Mouse (Mus musculus) ES-E14 (cell line): Measurements from ENCODE around the gene Zbtb43. TPM values are rescaled to one million over a fixed set of nuclear protein-coding genes. Genes with fewer than 3 reads are reported as not detected.
A peak's percentile ranks its signal among the peaks of the same experiment; 100 is the strongest.

Experiments
- DNase-seq: peaks from one replicate; pipeline ENCODE4 v3.0.0-alpha.2; 2013; ENCODE audit warnings: low read depth, low spot score
- H3K27ac ChIP-seq: 2 replicates; pipeline ENCODE4 v1.5.1; 2012; ENCODE audit warnings: low read depth, mild to moderate bottlenecking, low read length, moderate library complexity, mixed read lengths; ENCODE audit not compliant: poor library complexity, insufficient read depth, severe bottlenecking
- H3K36me3 ChIP-seq: 2 replicates; pipeline ENCODE4 v1.6.1; 2012; ENCODE audit warnings: mild to moderate bottlenecking, low read length, moderate library complexity, mixed read lengths; ENCODE audit not compliant: control insufficient read depth, poor library complexity, insufficient read depth, severe bottlenecking
- H3K4me1 ChIP-seq, 2 experiments: fragments of 150-350 bp in 1 of 2; sonication (generic) in 1 of 2; 2 replicates each; pipeline ENCODE4 v1.6.1; 2012; ENCODE audit warnings: low read length in 2 of 2, mild to moderate bottlenecking in 1 of 2, mixed read lengths in 1 of 2; ENCODE audit not compliant: control insufficient read depth in 2 of 2, insufficient read depth in 2 of 2, poor library complexity in 1 of 2
- H3K4me3 ChIP-seq, 2 experiments: fragments of 150-350 bp in 1 of 2; sonication (generic) in 1 of 2; 2 replicates each; pipeline ENCODE4 v1.5.1; 2012; ENCODE audit warnings: low read length in 2 of 2, low read depth in 1 of 2, mild to moderate bottlenecking in 1 of 2, mixed read lengths in 1 of 2; ENCODE audit not compliant: insufficient read depth in 1 of 2, poor library complexity in 1 of 2, severe bottlenecking in 1 of 2
- H3K9ac ChIP-seq: 2 replicates; pipeline ENCODE4 v1.6.1; 2012; ENCODE audit warnings: low read depth, mild to moderate bottlenecking, low read length, mixed read lengths; ENCODE audit not compliant: poor library complexity, insufficient read depth, severe bottlenecking
- H3K9me3 ChIP-seq: fragments of 150-350 bp; sonication (generic); 2 replicates; pipeline ENCODE4 v1.6.1; 2012; ENCODE audit warnings: low read depth, mild to moderate bottlenecking, low read length; ENCODE audit not compliant: control insufficient read depth, insufficient read depth
- CHD2 ChIP-seq: IDR thresholded peaks from 2 replicates; pipeline ENCODE4 v1.6.1; 2014; ENCODE audit warnings: mild to moderate bottlenecking, low read depth, low read length, inconsistent platforms
- HCFC1 ChIP-seq: IDR thresholded peaks from 2 replicates; pipeline ENCODE4 v1.6.1; 2012; ENCODE audit warnings: low read length, inconsistent platforms, borderline replicate concordance; ENCODE audit not compliant: insufficient read depth
- MAFK ChIP-seq: IDR thresholded peaks from 2 replicates; pipeline ENCODE4 v1.6.1; 2014; ENCODE audit warnings: mild to moderate bottlenecking, low read depth, low read length, inconsistent platforms; ENCODE audit not compliant: insufficient read depth
- ZC3H11A ChIP-seq: IDR thresholded peaks from 2 replicates; pipeline ENCODE4 v1.6.1; 2012; ENCODE audit warnings: low read depth, mild to moderate bottlenecking, inconsistent platforms, low read length, borderline replicate concordance
- ZNF384 ChIP-seq: IDR thresholded peaks from 2 replicates; pipeline ENCODE4 v1.6.1; 2012; ENCODE audit warnings: low read depth, low read length, inconsistent platforms
- in situ Hi-C, 2 experiments: fragments of 600-800 bp; cut with MboI; formaldehyde crosslinking; loops; one replicate each; pipeline ENCODE4 v1.15.1; 2025; ENCODE audit warnings: low sequenced_read_pairs in 2 of 2, inconsistent platforms in 1 of 2; ENCODE audit not compliant: unreplicated experiment in 2 of 2
- total RNA-seq: library from RNA; depleted of rRNA; stranded (reverse); fragments of 300-350 nt; gene quantifications from 2 replicates; pipeline ENCODE4 v1.2.3, GENCODE M21; 2012

The Zbtb43 gene
- total RNA-seq, 1 experiment = 31.3 TPM

DNA sequence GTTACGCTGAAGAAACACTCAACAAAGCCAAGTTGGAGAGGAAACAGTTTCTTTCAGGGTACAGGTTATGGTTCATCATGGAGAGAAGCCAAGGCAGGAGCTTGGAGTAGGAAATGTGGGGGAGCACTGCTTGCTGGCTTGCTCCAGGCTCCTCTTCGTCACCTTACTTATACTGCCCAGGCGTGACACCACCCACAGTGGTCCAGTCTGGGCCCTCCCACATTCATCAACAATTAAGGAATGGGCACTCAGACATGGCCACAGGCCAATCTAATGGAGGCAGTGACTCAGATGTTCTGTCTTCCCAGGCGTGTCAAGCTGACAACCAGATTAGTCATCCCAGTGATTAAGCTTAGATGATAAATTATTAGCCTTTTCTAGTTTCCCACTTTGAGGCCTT, 29.9 kb upstream of the Zbtb43 start:
- Histone ChIP-seq H3K9me3 (no peaks in the 10 kb centered on the region), H3K36me3 (no peaks in the 10 kb centered on the region), H3K4me1 (peaks cover 0 to 2% of the 10 kb centered on the region in 2 experiments; a peak in 1 of 4 replicates), H3K9ac (no peak overlapping the region), H3K4me3 (no peak overlapping the region), H3K27ac (no peak overlapping the region)
- TF ChIP-seq ZNF384 (no peak), CHD2 (no peak), ZC3H11A (no peak), MAFK (no peak), HCFC1 (no peak)
- no peak for DNase-seq
- in situ Hi-C loops = no loop called here

DNA sequence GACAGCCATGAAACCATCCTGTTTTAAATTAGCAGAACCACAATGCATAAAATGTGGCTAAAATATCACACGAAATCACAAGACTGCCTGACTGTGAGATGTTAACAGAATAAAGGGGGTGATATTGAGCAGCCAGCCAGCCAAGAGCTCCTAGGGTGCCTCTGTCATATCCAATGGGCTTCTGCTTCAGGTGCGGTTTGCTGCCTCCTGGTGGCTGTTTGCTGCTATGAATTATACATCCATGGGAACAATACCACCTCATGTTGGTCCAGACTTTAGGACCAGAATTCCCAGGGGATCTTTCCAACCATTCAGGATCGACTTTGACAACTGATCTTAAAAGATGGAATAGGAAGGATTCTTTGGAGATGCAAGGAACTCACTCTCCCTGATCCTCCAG, 27.3 kb upstream of the Zbtb43 start:
- in situ Hi-C loops = no loop called here
- no peak for TF ChIP-seq HCFC1
- peak; percentile 52 for TF ChIP-seq ZC3H11A
- TF ChIP-seq ZNF384 = no peak
- no peak for TF ChIP-seq CHD2
- no peak for TF ChIP-seq MAFK

DNA sequence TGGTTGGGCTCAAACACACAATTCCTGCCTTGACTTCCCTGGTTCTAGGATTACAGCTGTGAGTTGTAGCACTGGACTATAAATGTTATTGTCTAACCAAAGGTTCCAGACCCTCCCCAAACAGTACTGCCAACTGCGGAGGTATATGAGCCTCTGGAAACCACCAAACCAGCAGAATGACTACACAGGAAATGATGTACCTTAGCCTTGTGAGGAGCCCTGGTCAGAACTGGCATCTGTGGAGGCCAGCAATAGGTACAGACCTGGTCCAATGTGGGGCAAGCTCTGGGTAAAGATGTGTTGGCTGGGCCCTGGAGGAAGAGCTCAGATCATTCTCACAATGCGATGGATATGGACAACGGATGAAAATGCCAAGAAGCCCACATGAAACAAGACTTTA, 23.7 kb upstream of the Zbtb43 start:
- Histone ChIP-seq H3K4me3 (no peak overlapping the region), H3K4me1 (peaks cover 0 to 4% of the 10 kb centered on the region in 2 experiments; a peak in 2 of 4 replicates), H3K9me3 (no peaks in the 10 kb centered on the region), H3K9ac (no peak overlapping the region), H3K27ac (no peak overlapping the region), H3K36me3 (no peaks in the 10 kb centered on the region)
- no peak for TF ChIP-seq ZNF384
- TF ChIP-seq CHD2 = no peak
- no peak for TF ChIP-seq MAFK
- no peak for TF ChIP-seq HCFC1
- TF ChIP-seq ZC3H11A = no peak
- in situ Hi-C loops = no loop called here
- DNase-seq = no peak

More for the DNA sequence above, 27.3 kb upstream of the Zbtb43 start:
- Histone ChIP-seq H3K36me3 (no peaks in the 10 kb centered on the region), H3K9me3 (no peaks in the 10 kb centered on the region), H3K9ac (no peak overlapping the region), H3K4me3 (no peak overlapping the region), H3K4me1 (peaks cover 0 to 2% of the 10 kb centered on the region in 2 experiments; a peak in 1 of 4 replicates), H3K27ac (no peak overlapping the region)
- peak; percentile 54 for DNase-seq

DNA sequence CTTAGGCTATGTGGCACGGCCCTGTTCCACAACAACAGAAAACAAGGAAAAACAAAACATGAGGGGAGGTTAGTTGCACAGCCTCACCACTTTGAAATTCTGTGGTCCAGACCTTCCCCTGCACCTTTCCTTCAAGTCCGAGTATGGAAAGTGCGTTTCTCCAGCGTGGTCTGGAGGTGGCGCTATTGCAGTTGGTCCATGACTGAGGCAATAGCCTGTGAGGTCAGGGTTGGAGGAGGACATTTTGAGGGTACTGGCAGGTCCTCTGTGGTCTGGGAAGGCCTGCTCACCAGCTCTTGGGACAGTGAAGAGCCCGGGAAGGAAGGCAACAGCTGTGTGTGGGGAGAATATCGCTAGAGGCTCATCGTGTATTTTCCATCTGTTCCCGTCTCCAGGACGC, 21.2 kb upstream of the Zbtb43 start:
- no peak for DNase-seq
- in situ Hi-C loops = no loop called here
- Histone ChIP-seq H3K4me3 (no peak overlapping the region), H3K9ac (no peak overlapping the region), H3K4me1 (peaks cover 0 to 4% of the 10 kb centered on the region in 2 experiments; a peak in 2 of 4 replicates), H3K36me3 (no peaks in the 10 kb centered on the region), H3K27ac (no peak overlapping the region), H3K9me3 (no peaks in the 10 kb centered on the region)
- TF ChIP-seq ZNF384 (no peak), CHD2 (no peak), HCFC1 (no peak), ZC3H11A (no peak), MAFK (no peak)

DNA sequence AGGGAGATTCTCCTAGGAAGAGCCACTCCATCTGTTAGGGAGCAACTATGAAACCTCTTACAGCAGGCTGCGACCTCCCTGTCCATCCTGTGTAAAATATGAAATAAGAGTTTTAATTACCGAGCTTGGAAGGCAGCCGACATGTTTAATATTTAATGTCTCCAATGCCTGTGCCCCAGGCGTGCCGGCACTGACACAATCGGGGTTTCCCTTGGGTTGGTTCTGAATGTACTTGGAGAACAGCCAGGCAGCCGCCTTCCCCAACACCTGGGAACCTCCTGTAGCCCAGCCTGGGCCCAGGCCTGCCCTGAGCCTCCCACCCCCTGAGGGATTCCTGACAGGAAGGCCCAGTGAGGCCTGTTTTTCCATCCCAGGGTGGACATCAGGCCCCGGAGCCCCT, 19.0 kb upstream of the Zbtb43 start:
- in situ Hi-C loops = no loop called here
- no peak for DNase-seq
- Histone ChIP-seq H3K9me3 (no peaks in the 10 kb centered on the region), H3K27ac (no peak overlapping the region), H3K4me3 (no peak overlapping the region), H3K9ac (no peak overlapping the region), H3K36me3 (no peaks in the 10 kb centered on the region), H3K4me1 (peaks cover 0 to 8% of the 10 kb centered on the region in 2 experiments; a peak in 2 of 4 replicates)
- TF ChIP-seq MAFK (no peak), ZNF384 (no peak), CHD2 (no peak), HCFC1 (no peak), ZC3H11A (no peak)
